Mouse (Mus musculus): ENCODE results near the gene Il12b. TPM values are rescaled to one million over a fixed set of nuclear protein-coding genes. Genes with fewer than 3 reads are reported as not detected.
"Not testable (repeated sequence)": the region's sequence is repeated elsewhere in the genome, so short reads cannot be mapped to it uniquely, and the experiment has no call there.

Il12b gene
- total RNA-seq, 2 experiments from 2014 or later: not detected

GRCm38 (mm10) chr11:44405961-44406360 is 6.1 kb downstream of the Il12b start:
- DNase-seq (ENCODE audit: extremely low spot score in 1 of 2, low spot score in 2 of 2): no peak
- intact Hi-C loops (cut with DNase I): no loop called here

GRCm38 (mm10) chr11:44406457-44406856 is 6.6 kb downstream of the Il12b start:
- no peak for DNase-seq (ENCODE audit: extremely low spot score in 1 of 2, low spot score in 2 of 2)
- intact Hi-C loops (cut with DNase I): no loop called here

GRCm38 (mm10) chr11:44408626-44409025 is 8.8 kb downstream of the Il12b start:
- DNase-seq (ENCODE audit: extremely low spot score in 1 of 2, low spot score in 2 of 2): no peak
- intact Hi-C loops (cut with DNase I): no loop called here

GRCm38 (mm10) chr11:44410413-44410812 is 10.6 kb downstream of the Il12b start:
- intact Hi-C loops (cut with DNase I): no loop called here
- no peak for DNase-seq (ENCODE audit: extremely low spot score in 1 of 2, low spot score in 2 of 2)

- no peak for DNase-seq (ENCODE audit: extremely low spot score in 1 of 2, low spot score in 2 of 2)
- intact Hi-C loops (cut with DNase I): no loop called here
These were observed 12.4 kb downstream of the Il12b start for GRCm38 (mm10) chr11:44412276-44412675.

GRCm38 (mm10) chr11:44413371-44413770 is 13.5 kb downstream of the Il12b start:
- intact Hi-C loops (cut with DNase I): no loop called here
- DNase-seq (ENCODE audit: extremely low spot score in 1 of 2, low spot score in 2 of 2): no peak

GRCm38 (mm10) chr11:44414605-44415004 is 14.7 kb downstream of the Il12b start:
- no peak for DNase-seq (ENCODE audit: extremely low spot score in 1 of 2, low spot score in 2 of 2)
- intact Hi-C loops (cut with DNase I): no loop called here

- intact Hi-C loops (cut with DNase I): no loop called here
- no peak for DNase-seq (ENCODE audit: extremely low spot score in 1 of 2, low spot score in 2 of 2)
These were observed 17.5 kb downstream of the Il12b start for GRCm38 (mm10) chr11:44417403-44417802.

- intact Hi-C loops (cut with DNase I): no loop called here
- no peak for DNase-seq (ENCODE audit: extremely low spot score in 1 of 2, low spot score in 2 of 2)
These were observed 22.7 kb downstream of the Il12b start for GRCm38 (mm10) chr11:44422337-44423111.

- intact Hi-C loops (cut with DNase I): no loop called here
- DNase-seq (ENCODE audit: extremely low spot score in 1 of 2, low spot score in 2 of 2): no peak
These were observed 23.4 kb downstream of the Il12b start for GRCm38 (mm10) chr11:44423261-44423660.

- DNase-seq (ENCODE audit: extremely low spot score in 1 of 2, low spot score in 2 of 2): no peak
- intact Hi-C loops (cut with DNase I): no loop called here
These were observed 24.1 kb downstream of the Il12b start for GRCm38 (mm10) chr11:44423955-44424354.

- DNase-seq (ENCODE audit: extremely low spot score in 1 of 2, low spot score in 2 of 2): no peak
- intact Hi-C loops (cut with DNase I): no loop called here
These were observed 25.1 kb downstream of the Il12b start for GRCm38 (mm10) chr11:44425006-44425405.

GRCm38 (mm10) chr11:44425626-44426025 is 25.8 kb downstream of the Il12b start:
- DNase-seq (ENCODE audit: extremely low spot score in 1 of 2, low spot score in 2 of 2): no peak
- intact Hi-C loops (cut with DNase I): no loop called here

GRCm38 (mm10) chr11:44427951-44428350 is 28.1 kb downstream of the Il12b start:
- intact Hi-C loops (cut with DNase I): no loop called here
- no peak for DNase-seq (ENCODE audit: extremely low spot score in 1 of 2, low spot score in 2 of 2)

- intact Hi-C loops (cut with DNase I): no loop called here
- DNase-seq (ENCODE audit: extremely low spot score in 1 of 2, low spot score in 2 of 2): no peak
These were observed 30.2 kb downstream of the Il12b start for GRCm38 (mm10) chr11:44430036-44430435.

GRCm38 (mm10) chr11:44437786-44438185 is 37.9 kb downstream of the Il12b start:
- intact Hi-C loops (cut with DNase I): no loop called here
- DNase-seq (ENCODE audit: extremely low spot score in 1 of 2, low spot score in 2 of 2): no peak

GRCm38 (mm10) chr11:44451046-44451445 is 51.2 kb downstream of the Il12b start:
- no peak for DNase-seq (ENCODE audit: extremely low spot score in 1 of 2, low spot score in 2 of 2)
- intact Hi-C loops (cut with DNase I): loop anchor here (5.0 kb wide), 1 partner anchor 684 kb away; no protein-coding TSS in a partner anchor

- DNase-seq (ENCODE audit: extremely low spot score in 1 of 2, low spot score in 2 of 2): not testable (repeated sequence)
These were observed 52.2 kb downstream of the Il12b start for GRCm38 (mm10) chr11:44452016-44452415.

GRCm38 (mm10) chr11:44453423-44453822 is 53.6 kb downstream of the Il12b start:
- intact Hi-C loops (cut with DNase I): loop anchor here (5.0 kb wide), 1 partner anchor 686 kb away; no protein-coding TSS in a partner anchor
- peak; percentile 24 to 42 for DNase-seq (ENCODE audit: extremely low spot score in 1 of 2, low spot score in 2 of 2)

More at GRCm38 (mm10) chr11:44452016-44452415, 52.2 kb downstream of the Il12b start:
- intact Hi-C loops (cut with DNase I): loop anchor here (5.0 kb wide), 1 partner anchor 685 kb away; no protein-coding TSS in a partner anchor

- intact Hi-C loops (cut with DNase I): no loop called here
- DNase-seq (ENCODE audit: extremely low spot score in 1 of 2, low spot score in 2 of 2): no peak
These were observed 61.6 kb downstream of the Il12b start for GRCm38 (mm10) chr11:44461493-44461892.
